Mouse (Mus musculus) spleen, adult 2 months (tissue): ENCODE measurements around the gene Stx8. TPM values are rescaled to one million over a fixed set of nuclear protein-coding genes. Genes with fewer than 3 reads are reported as not detected.

Source experiments
- DNase-seq, 2 experiments: peaks; one replicate each; pipeline versions ENCODE4 v3.0.0 to v3.0.0-alpha.2; 2012 to 2021; ENCODE audit warnings: low spot score in 2 of 2, low read depth in 1 of 2
- H3K27ac ChIP-seq: fragments of 200-500 bp; 2 replicates; pipeline ENCODE4 v1.5.1; 2012; ENCODE audit warnings: low read length, inconsistent platforms; ENCODE audit not compliant: insufficient read depth
- H3K27me3 ChIP-seq: fragments of 200-500 bp; 2 replicates; pipeline ENCODE4 v1.6.1; 2012; ENCODE audit warnings: mild to moderate bottlenecking, moderate library complexity, low read length, inconsistent platforms; ENCODE audit not compliant: control insufficient read depth, insufficient read depth
- H3K36me3 ChIP-seq: fragments of 200-500 bp; 2 replicates; pipeline ENCODE4 v1.6.1; 2012; ENCODE audit warnings: mild to moderate bottlenecking, low read length, inconsistent platforms; ENCODE audit not compliant: control insufficient read depth, insufficient read depth
- H3K4me1 ChIP-seq: fragments of 200-500 bp; 2 replicates; pipeline ENCODE4 v1.6.1; 2011; ENCODE audit warnings: inconsistent platforms; ENCODE audit not compliant: control insufficient read depth, insufficient read depth, insufficient read length
- H3K4me3 ChIP-seq: fragments of 200-500 bp; 2 replicates; pipeline ENCODE4 v1.5.1; 2011; ENCODE audit warnings: mild to moderate bottlenecking, inconsistent platforms; ENCODE audit not compliant: insufficient read depth, insufficient read length; ENCODE audit errors: extremely low read depth
- CTCF ChIP-seq: fragments of 200-500 bp; IDR thresholded peaks from 2 replicates; pipeline ENCODE4 v1.5.1; 2011; ENCODE audit warnings: mild to moderate bottlenecking, inconsistent platforms; ENCODE audit not compliant: insufficient read depth, insufficient read length, insufficient replicate concordance; ENCODE audit errors: extremely low read depth
- POLR2A ChIP-seq: fragments of 200-500 bp; IDR thresholded peaks from 2 replicates; pipeline ENCODE4 v1.6.1; 2011; ENCODE audit warnings: low read depth, low read length, inconsistent platforms
- WGBS: fragments of 180-500 bp; shearing (Covaris S2); methylation state at CpG from one replicate; pipeline ENCODE4 v1.1.7; 2018; 5-methylcytosine and 5-hydroxymethylcytosine counted together
- polyA plus RNA-seq: library from polyadenylated mRNA; depleted of rRNA; stranded (reverse); fragments of >200 nt; gene quantifications from 2 replicates; pipeline ENCODE4 v1.2.3, GENCODE M21; 2012

The Stx8 gene
- polyA plus RNA-seq, 1 experiment: 3.2 TPM

GRCm38 (mm10) chr11:68176550-68176949 lies 210.6 kb downstream of the Stx8 start:
- no peak for TF ChIP-seq POLR2A
- no peak for TF ChIP-seq CTCF
- H3K36me3 ChIP-seq: no peaks in the 10 kb centered on the region
- no peaks in the 10 kb centered on the region for H3K4me1 ChIP-seq
- 57% methylated on average over 4 of the region's 4 CpGs for WGBS
- no peak overlapping the region for H3K4me3 ChIP-seq
- no peak for DNase-seq
- H3K27ac ChIP-seq: no peak overlapping the region
- no peaks in the 10 kb centered on the region for H3K27me3 ChIP-seq

- Histone ChIP-seq H3K27me3 (no peaks in the 10 kb centered on the region), H3K4me3 (no peak overlapping the region), H3K4me1 (no peaks in the 10 kb centered on the region), H3K27ac (no peak overlapping the region), H3K36me3 (no peaks in the 10 kb centered on the region)
- no peak for TF ChIP-seq CTCF
- TF ChIP-seq POLR2A: no peak
- DNase-seq: no peak
- WGBS: 57% methylated on average over 7 of the region's 7 CpGs
These were observed 211.4 kb downstream of the Stx8 start for GRCm38 (mm10) chr11:68177415-68177814.

GRCm38 (mm10) chr11:68185647-68186046 lies 219.7 kb downstream of the Stx8 start:
- H3K36me3 ChIP-seq: no peaks in the 10 kb centered on the region
- H3K4me1 ChIP-seq: peaks cover 7% of the 10 kb centered on the region; the same call in 1 of the 2 replicates
- no peak overlapping the region for H3K27ac ChIP-seq
- no peak overlapping the region for H3K4me3 ChIP-seq
- WGBS: 94% methylated on average over 3 of the region's 3 CpGs
- no peak for DNase-seq
- TF ChIP-seq POLR2A (no peak), CTCF (no peak)
- no peaks in the 10 kb centered on the region for H3K27me3 ChIP-seq

GRCm38 (mm10) chr11:68187242-68187641 lies 221.2 kb downstream of the Stx8 start:
- H3K4me1 ChIP-seq: peaks cover 7% of the 10 kb centered on the region; the same call in 1 of the 2 replicates
- no peaks in the 10 kb centered on the region for H3K27me3 ChIP-seq
- TF ChIP-seq CTCF: no peak
- TF ChIP-seq POLR2A: no peak
- no peak overlapping the region for H3K4me3 ChIP-seq
- no peak for DNase-seq
- H3K27ac ChIP-seq: no peak overlapping the region
- WGBS: 95% methylated on average over 8 of the region's 8 CpGs
- no peaks in the 10 kb centered on the region for H3K36me3 ChIP-seq

GRCm38 (mm10) chr11:68188695-68189201 lies 222.8 kb downstream of the Stx8 start:
- TF ChIP-seq CTCF (no peak), POLR2A (no peak)
- H3K27me3 ChIP-seq: no peaks in the 10 kb centered on the region
- 48% methylated on average over 12 of the region's 12 CpGs for WGBS
- no peaks in the 10 kb centered on the region for H3K36me3 ChIP-seq
- H3K27ac ChIP-seq: no peak overlapping the region
- peaks cover 7% of the 10 kb centered on the region; the same call in 1 of the 2 replicates for H3K4me1 ChIP-seq
- no peak overlapping the region for H3K4me3 ChIP-seq
- no peak for DNase-seq

GRCm38 (mm10) chr11:68190849-68191248 lies 224.9 kb downstream of the Stx8 start:
- no peaks in the 10 kb centered on the region for H3K36me3 ChIP-seq
- H3K4me1 ChIP-seq: peaks cover 7% of the 10 kb centered on the region; the same call in 1 of the 2 replicates
- no peaks in the 10 kb centered on the region for H3K27me3 ChIP-seq
- DNase-seq: no peak
- H3K27ac ChIP-seq: no peak overlapping the region
- TF ChIP-seq POLR2A (no peak), CTCF (no peak)
- 87% methylated on average over 5 of the region's 5 CpGs for WGBS
- H3K4me3 ChIP-seq: no peak overlapping the region

GRCm38 (mm10) chr11:68195168-68195567 lies 229.2 kb downstream of the Stx8 start:
- DNase-seq: no peak
- H3K27ac ChIP-seq: no peak overlapping the region
- no peaks in the 10 kb centered on the region for H3K36me3 ChIP-seq
- no peak overlapping the region for H3K4me3 ChIP-seq
- no peak for TF ChIP-seq CTCF
- no peak for TF ChIP-seq POLR2A
- no peaks in the 10 kb centered on the region for H3K27me3 ChIP-seq
- H3K4me1 ChIP-seq: peaks cover 15% of the 10 kb centered on the region; the same call in 1 of the 2 replicates
- WGBS: 70% methylated on average over 6 of the region's 6 CpGs
